Mouse (Mus musculus): ENCODE measurements at regions not wholly inside any gene's neighbourhood (a gene's known extent, or its start where the extent isn't known, plus 50 kb on each side); places are given as distances from the start of the nearest gene placed in this dataset.

DNA sequence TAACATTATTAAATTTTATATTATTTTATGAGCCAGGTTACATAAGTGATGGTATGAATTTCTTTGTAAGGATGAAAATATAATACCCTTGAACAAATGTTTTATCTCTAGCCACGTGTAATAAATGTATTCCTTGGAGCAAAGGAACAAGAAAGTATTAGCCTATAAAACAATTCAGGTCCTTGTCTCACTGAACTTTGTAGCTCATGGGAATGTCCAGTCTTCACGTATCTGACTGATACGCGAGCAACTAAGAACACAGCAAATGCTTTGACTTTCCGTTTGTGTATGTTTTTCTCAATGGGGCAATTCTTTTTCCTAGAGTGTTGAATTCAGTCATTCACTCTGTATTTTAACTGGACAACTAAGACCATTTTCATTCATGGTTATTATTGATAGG is 216.9 kb upstream of the Mettl25 start:
- Histone ChIP-seq H3K4me1 (ENCODE audit: control insufficient read depth, insufficient read depth, low read length) (no peaks in the 10 kb centered on the region), H3K27ac (ENCODE audit: insufficient read depth, low read length) (no peak overlapping the region), H3K27me3 (ENCODE audit: control insufficient read depth, insufficient read depth, low read length, poor library complexity, severe bottlenecking) (no peaks in the 10 kb centered on the region), H3K4me3 (ENCODE audit: low read depth, low read length) (no peak overlapping the region), H3K9ac (ENCODE audit: low read depth, poor library complexity, severe bottlenecking) (no peak overlapping the region), H3K9me3 (replicated peaks; ENCODE audit: control insufficient read depth, insufficient read depth, low read length, poor library complexity, severe bottlenecking) (no peaks in the 10 kb centered on the region), H3K36me3 (ENCODE audit: control insufficient read depth, insufficient read depth, low read length, poor library complexity, severe bottlenecking) (no peaks in the 10 kb centered on the region)
- TF ChIP-seq POLR2A (IDR thresholded peaks at IDR 0.05; ENCODE audit: insufficient read depth, low read length) (no peak), CTCF (IDR thresholded peaks at IDR 0.05; ENCODE audit: low read depth, low read length) (no peak), EP300 (IDR thresholded peaks at IDR 0.05; ENCODE audit: insufficient read depth, low read depth, low read length) (no peak)

DNA sequence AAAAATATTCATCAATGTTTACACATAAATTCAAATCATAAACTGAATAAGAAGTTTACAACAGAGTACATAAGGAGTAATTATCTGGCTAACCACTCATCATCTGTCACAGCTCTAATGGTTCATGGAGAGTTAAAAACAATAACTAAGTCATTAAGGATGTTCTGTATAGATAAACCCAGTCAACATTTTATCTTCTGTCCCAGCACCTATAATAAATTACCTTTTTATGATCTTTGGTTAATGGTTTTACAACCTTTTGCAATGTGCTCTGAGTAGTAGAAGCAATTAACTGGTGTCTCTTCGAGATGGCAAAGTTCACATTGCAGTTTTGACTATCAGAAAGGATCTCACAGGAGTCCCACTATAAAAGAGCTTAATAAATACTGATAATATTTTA is 197.3 kb upstream of the Mettl25 start:
- Histone ChIP-seq H3K9me3 (replicated peaks; ENCODE audit: control insufficient read depth, insufficient read depth, low read length, poor library complexity, severe bottlenecking) (no peaks in the 10 kb centered on the region), H3K36me3 (ENCODE audit: control insufficient read depth, insufficient read depth, low read length, poor library complexity, severe bottlenecking) (no peaks in the 10 kb centered on the region), H3K4me1 (ENCODE audit: control insufficient read depth, insufficient read depth, low read length) (no peaks in the 10 kb centered on the region), H3K27me3 (ENCODE audit: control insufficient read depth, insufficient read depth, low read length, poor library complexity, severe bottlenecking) (no peaks in the 10 kb centered on the region), H3K27ac (ENCODE audit: insufficient read depth, low read length) (no peak overlapping the region), H3K4me3 (ENCODE audit: low read depth, low read length) (no peak overlapping the region), H3K9ac (ENCODE audit: low read depth, poor library complexity, severe bottlenecking) (no peak overlapping the region)
- TF ChIP-seq CTCF (IDR thresholded peaks at IDR 0.05; ENCODE audit: low read depth, low read length) (no peak), POLR2A (IDR thresholded peaks at IDR 0.05; ENCODE audit: insufficient read depth, low read length) (no peak), EP300 (IDR thresholded peaks at IDR 0.05; ENCODE audit: insufficient read depth, low read depth, low read length) (no peak)

DNA sequence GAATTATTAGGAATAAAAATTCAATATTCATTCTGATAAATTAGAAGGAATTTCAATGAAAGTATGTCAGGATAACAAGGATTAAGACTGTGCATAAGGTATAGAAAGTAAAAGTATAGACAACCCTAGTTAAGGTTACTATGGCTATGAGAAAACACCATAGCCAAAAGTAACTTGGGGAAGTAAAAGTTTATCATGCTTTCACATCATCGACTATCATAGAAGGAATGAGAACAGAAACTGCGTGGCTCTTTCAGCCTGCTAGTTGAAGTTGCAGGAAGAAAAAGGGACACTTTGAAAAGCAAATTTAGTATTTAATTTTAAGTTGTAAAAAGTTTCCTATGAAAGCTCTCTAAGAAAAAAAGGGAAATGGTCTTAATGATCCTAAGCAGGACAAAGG is 196.9 kb upstream of the Mettl25 start:
- no peaks in the 10 kb centered on the region for H3K36me3 ChIP-seq (ENCODE audit: control insufficient read depth, insufficient read depth, low read length, poor library complexity, severe bottlenecking)
- H3K9ac ChIP-seq (ENCODE audit: low read depth, poor library complexity, severe bottlenecking): no peak overlapping the region
- TF ChIP-seq POLR2A (IDR thresholded peaks at IDR 0.05; ENCODE audit: insufficient read depth, low read length): no peak
- no peak for TF ChIP-seq CTCF (IDR thresholded peaks at IDR 0.05; ENCODE audit: low read depth, low read length)
- TF ChIP-seq EP300 (IDR thresholded peaks at IDR 0.05; ENCODE audit: insufficient read depth, low read depth, low read length): no peak
- no peaks in the 10 kb centered on the region for H3K4me1 ChIP-seq (ENCODE audit: control insufficient read depth, insufficient read depth, low read length)
- no peak overlapping the region for H3K27ac ChIP-seq (ENCODE audit: insufficient read depth, low read length)
- H3K9me3 ChIP-seq (replicated peaks; ENCODE audit: control insufficient read depth, insufficient read depth, low read length, poor library complexity, severe bottlenecking): no peaks in the 10 kb centered on the region
- H3K27me3 ChIP-seq (ENCODE audit: control insufficient read depth, insufficient read depth, low read length, poor library complexity, severe bottlenecking): no peaks in the 10 kb centered on the region
- no peak overlapping the region for H3K4me3 ChIP-seq (ENCODE audit: low read depth, low read length)

DNA sequence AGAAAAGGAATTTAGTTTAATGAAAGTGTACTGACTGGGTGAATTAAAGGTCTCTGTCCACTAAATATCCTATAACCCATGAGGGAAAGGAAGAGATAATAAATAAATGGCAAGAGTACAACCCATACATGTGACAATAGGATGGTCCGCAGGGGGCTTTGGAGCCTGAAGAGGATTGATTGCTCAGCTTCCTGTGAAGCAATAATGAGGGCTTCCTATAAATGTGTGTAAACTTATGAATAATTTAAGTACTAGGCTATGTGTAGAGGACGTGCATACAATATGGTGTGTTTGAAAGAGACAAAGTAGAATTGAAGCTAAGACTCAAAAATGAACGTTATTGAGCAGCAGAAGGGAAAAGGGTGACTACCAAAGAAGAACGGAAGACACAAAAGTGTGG is 192.2 kb upstream of the Mettl25 start:
- Histone ChIP-seq H3K9ac (ENCODE audit: low read depth, poor library complexity, severe bottlenecking) (no peak overlapping the region), H3K27ac (ENCODE audit: insufficient read depth, low read length) (no peak overlapping the region), H3K4me1 (ENCODE audit: control insufficient read depth, insufficient read depth, low read length) (no peaks in the 10 kb centered on the region), H3K27me3 (ENCODE audit: control insufficient read depth, insufficient read depth, low read length, poor library complexity, severe bottlenecking) (no peaks in the 10 kb centered on the region), H3K4me3 (ENCODE audit: low read depth, low read length) (no peak overlapping the region), H3K36me3 (ENCODE audit: control insufficient read depth, insufficient read depth, low read length, poor library complexity, severe bottlenecking) (no peaks in the 10 kb centered on the region), H3K9me3 (replicated peaks; ENCODE audit: control insufficient read depth, insufficient read depth, low read length, poor library complexity, severe bottlenecking) (no peaks in the 10 kb centered on the region)
- TF ChIP-seq CTCF (IDR thresholded peaks at IDR 0.05; ENCODE audit: low read depth, low read length) (no peak), EP300 (IDR thresholded peaks at IDR 0.05; ENCODE audit: insufficient read depth, low read depth, low read length) (no peak), POLR2A (IDR thresholded peaks at IDR 0.05; ENCODE audit: insufficient read depth, low read length) (no peak)

DNA sequence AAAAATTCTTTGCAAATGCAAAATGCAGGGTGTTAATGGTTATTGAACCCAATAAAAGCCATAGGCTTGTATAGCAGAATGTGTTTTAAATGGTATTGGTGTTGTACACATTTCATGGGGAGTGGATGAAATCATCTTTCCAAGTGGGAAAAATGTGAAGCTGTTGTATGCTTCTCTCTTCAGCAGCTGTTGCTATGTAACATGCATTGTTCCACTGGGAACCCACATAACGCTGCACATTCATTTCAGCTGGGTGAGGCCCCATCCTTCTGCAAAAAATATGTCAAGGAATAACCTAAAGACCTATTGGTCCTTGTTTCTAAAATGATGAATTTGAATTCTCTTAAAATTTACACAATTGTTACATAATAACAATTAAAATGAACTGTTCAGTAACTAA is 183.5 kb upstream of the Mettl25 start:
- Histone ChIP-seq H3K9ac (ENCODE audit: low read depth, poor library complexity, severe bottlenecking) (no peak overlapping the region), H3K27me3 (ENCODE audit: control insufficient read depth, insufficient read depth, low read length, poor library complexity, severe bottlenecking) (no peaks in the 10 kb centered on the region), H3K36me3 (ENCODE audit: control insufficient read depth, insufficient read depth, low read length, poor library complexity, severe bottlenecking) (no peaks in the 10 kb centered on the region), H3K4me1 (ENCODE audit: control insufficient read depth, insufficient read depth, low read length) (no peaks in the 10 kb centered on the region), H3K9me3 (replicated peaks; ENCODE audit: control insufficient read depth, insufficient read depth, low read length, poor library complexity, severe bottlenecking) (no peaks in the 10 kb centered on the region), H3K4me3 (ENCODE audit: low read depth, low read length) (no peak overlapping the region), H3K27ac (ENCODE audit: insufficient read depth, low read length) (no peak overlapping the region)
- TF ChIP-seq CTCF (IDR thresholded peaks at IDR 0.05; ENCODE audit: low read depth, low read length): no peak
- no peak for TF ChIP-seq EP300 (IDR thresholded peaks at IDR 0.05; ENCODE audit: insufficient read depth, low read depth, low read length)
- no peak for TF ChIP-seq POLR2A (IDR thresholded peaks at IDR 0.05; ENCODE audit: insufficient read depth, low read length)

DNA sequence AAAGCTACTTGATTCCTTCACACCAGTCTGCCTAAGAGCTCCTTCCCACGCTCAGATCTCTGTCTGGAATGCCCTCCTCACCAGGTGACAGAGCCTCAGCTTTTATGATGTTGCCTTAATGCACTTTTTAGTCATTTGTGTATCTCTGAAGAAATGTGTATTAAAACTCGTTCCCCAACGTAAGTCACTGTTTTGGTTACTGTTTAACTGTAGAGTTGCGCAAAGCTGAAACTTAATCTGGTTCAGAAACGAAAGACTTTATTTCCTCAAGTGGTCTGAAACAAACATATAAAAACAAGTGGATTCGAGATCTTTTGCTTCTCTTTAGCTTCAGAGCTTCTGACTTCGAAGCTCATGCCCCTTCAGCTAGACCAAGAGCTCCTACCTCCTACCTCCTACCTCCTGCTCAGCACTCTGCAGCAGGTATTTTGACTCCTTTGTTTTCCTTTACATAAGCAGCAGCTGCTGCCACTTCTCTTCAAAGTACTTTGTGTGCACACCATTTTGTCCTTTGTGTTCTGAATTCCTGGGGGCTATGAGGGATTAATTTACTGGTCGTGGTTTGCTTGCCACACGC is 182.5 kb upstream of the Mettl25 start:
- Histone ChIP-seq H3K4me1 (ENCODE audit: control insufficient read depth, insufficient read depth, low read length) (no peaks in the 10 kb centered on the region), H3K27ac (ENCODE audit: insufficient read depth, low read length) (no peak overlapping the region), H3K4me3 (ENCODE audit: low read depth, low read length) (no peak overlapping the region), H3K27me3 (ENCODE audit: control insufficient read depth, insufficient read depth, low read length, poor library complexity, severe bottlenecking) (no peaks in the 10 kb centered on the region), H3K9me3 (replicated peaks; ENCODE audit: control insufficient read depth, insufficient read depth, low read length, poor library complexity, severe bottlenecking) (no peaks in the 10 kb centered on the region), H3K9ac (ENCODE audit: low read depth, poor library complexity, severe bottlenecking) (no peak overlapping the region), H3K36me3 (ENCODE audit: control insufficient read depth, insufficient read depth, low read length, poor library complexity, severe bottlenecking) (no peaks in the 10 kb centered on the region)
- TF ChIP-seq POLR2A (IDR thresholded peaks at IDR 0.05; ENCODE audit: insufficient read depth, low read length) (no peak), CTCF (IDR thresholded peaks at IDR 0.05; ENCODE audit: low read depth, low read length) (no peak), EP300 (IDR thresholded peaks at IDR 0.05; ENCODE audit: insufficient read depth, low read depth, low read length) (no peak)

Measured in ES-Bruce4 (cell line).